Mouse (Mus musculus) heart, embryonic 16.5 days (tissue): ENCODE results near the gene Fzd9. TPM values are rescaled to one million over a fixed set of nuclear protein-coding genes. Genes with fewer than 3 reads are reported as not detected.

Experiments used
- ATAC-seq: fragments of 200-750 bp; cut with Nextera tagmentation; replicated peaks from 2 replicates; pipeline ENCODE4 v1.8.0; 2017; ENCODE audit warnings: moderate number of reproducible peaks; ENCODE audit not compliant: insufficient read depth, low FRiP score; ENCODE audit errors: extremely low read depth
- H3K27ac ChIP-seq: fragments of 300-500 bp; sonication (generic); 2 replicates; pipeline ENCODE4 v1.5.1; 2014; ENCODE audit warnings: mild to moderate bottlenecking, low read length, control low read depth, moderate library complexity
- H3K27me3 ChIP-seq: fragments of 300-500 bp; sonication (generic); 2 replicates; pipeline ENCODE4 v1.6.1; 2014; ENCODE audit warnings: low read length, mixed read lengths; ENCODE audit not compliant: control insufficient read depth, insufficient read depth
- H3K36me3 ChIP-seq: fragments of 300-500 bp; sonication (generic); 2 replicates; pipeline ENCODE4 v1.6.1; 2014; ENCODE audit not compliant: control insufficient read depth, insufficient read depth
- H3K4me1 ChIP-seq: fragments of 300-500 bp; sonication (generic); 2 replicates; pipeline ENCODE4 v1.6.1; 2014; ENCODE audit warnings: low read length, mixed read lengths; ENCODE audit not compliant: control insufficient read depth, insufficient read depth
- H3K4me2 ChIP-seq: fragments of 300-500 bp; sonication (generic); 2 replicates; pipeline ENCODE4 v1.6.1; 2014; ENCODE audit warnings: low read depth, mild to moderate bottlenecking, control low read depth, low read length
- H3K4me3 ChIP-seq: fragments of 300-500 bp; sonication (generic); 2 replicates; pipeline ENCODE4 v1.5.1; 2014; ENCODE audit warnings: mild to moderate bottlenecking, control low read depth, low read length
- H3K9ac ChIP-seq: fragments of 300-500 bp; sonication (generic); 2 replicates; pipeline ENCODE4 v1.6.1; 2014; ENCODE audit warnings: low read length, control low read depth
- H3K9me3 ChIP-seq: fragments of 300-500 bp; sonication (generic); replicated peaks from 2 replicates; pipeline ENCODE4 v1.6.1; 2016; ENCODE audit warnings: low read length; ENCODE audit not compliant: control insufficient read depth
- WGBS: fragments of 180-500 bp; shearing (Covaris S2); extraction: QIAGEN DNeasy Blood & Tissue Kit; methylation state at CpG from one replicate; pipeline ENCODE4 v1.1.7; 2014; 5-methylcytosine and 5-hydroxymethylcytosine counted together
- microRNA-seq: library from miRNA; unstranded; fragments of <30 nt; microRNA quantifications from one replicate; pipeline ENCODE4, GENCODE M21; 2017
- polyA plus RNA-seq: library from polyadenylated mRNA; unstranded; fragments of >200 nt; fragmentation: Nextera tagmentation; extraction: Ambion mirVana; gene quantifications from 2 replicates; pipeline ENCODE4 v1.2.1, GENCODE M21; 2015

Gene Fzd9
- polyA plus RNA-seq, 1 experiment from 2014 or later, result 4.3 TPM

GRCm38 (mm10) chr5:135220941-135221340 lies 30.1 kb downstream of the Fzd9 start:
- Histone ChIP-seq H3K27ac (no peak overlapping the region), H3K4me2 (no peak overlapping the region), H3K36me3 (peaks cover 70% of the 10 kb centered on the region), H3K9me3 (no peaks in the 10 kb centered on the region), H3K4me3 (no peak overlapping the region), H3K4me1 (no peaks in the 10 kb centered on the region), H3K9ac (no peak overlapping the region), H3K27me3 (no peaks in the 10 kb centered on the region)
- no peak for ATAC-seq

GRCm38 (mm10) chr5:135216871-135217270 lies 34.2 kb downstream of the Fzd9 start:
- H3K4me1 ChIP-seq, result no peaks in the 10 kb centered on the region
- H3K9me3 ChIP-seq, result no peaks in the 10 kb centered on the region
- no peak overlapping the region for H3K4me2 ChIP-seq
- peaks cover 69% of the 10 kb centered on the region for H3K36me3 ChIP-seq
- no peak overlapping the region for H3K9ac ChIP-seq
- ATAC-seq, result no peak
- WGBS, result 60% methylated on average over 6 of the region's 6 CpGs
- H3K4me3 ChIP-seq, result no peak overlapping the region
- H3K27me3 ChIP-seq, result no peaks in the 10 kb centered on the region
- H3K27ac ChIP-seq, result no peak overlapping the region

GRCm38 (mm10) chr5:135208197-135208596 lies 42.8 kb downstream of the Fzd9 start:
- WGBS, result 87% methylated on average over 1 of the region's 1 CpGs
- Histone ChIP-seq H3K4me2 (no peak overlapping the region), H3K9me3 (no peaks in the 10 kb centered on the region), H3K4me3 (no peak overlapping the region), H3K27ac (no peak overlapping the region), H3K27me3 (no peaks in the 10 kb centered on the region), H3K36me3 (peaks cover 62% of the 10 kb centered on the region), H3K9ac (no peak overlapping the region), H3K4me1 (no peaks in the 10 kb centered on the region)
- ATAC-seq, result no peak

GRCm38 (mm10) chr5:135202763-135203162 lies 48.3 kb downstream of the Fzd9 start:
- peak; percentile 81; the same call in 1 of the 2 replicates for ATAC-seq
- H3K4me1 ChIP-seq, result 0 out of 2 replicates have a peak, but pooled peaks cover 2% of the 10 kb centered on the region
- H3K4me3 ChIP-seq, result no peak overlapping the region
- WGBS, result 31% methylated on average over 3 of the region's 3 CpGs
- H3K9ac ChIP-seq, result no peak overlapping the region
- peak overlapping the region; percentile 68 for H3K27ac ChIP-seq
- no peaks in the 10 kb centered on the region for H3K27me3 ChIP-seq
- peak overlapping the region; percentile 7; the same call in 1 of the 2 replicates for H3K4me2 ChIP-seq
- H3K36me3 ChIP-seq, result peaks cover 50% of the 10 kb centered on the region
- H3K9me3 ChIP-seq, result no peaks in the 10 kb centered on the region

Small RNA genes lying within 50 kb of the gene (microRNA-seq; reads per million reads assigned to microRNA genes)
- gene Gm25315, result not detected

Other genes starting within 250 kb of the Fzd9 start
- gene Abhd11, start 242.1 kb downstream of the Fzd9 start, polyA plus RNA-seq, result 74.5 and 78.6 TPM in 2 replicates
- gene Stx1a, start 227.7 kb downstream of the Fzd9 start, polyA plus RNA-seq, result 6.0 and 7.4 TPM in 2 replicates
- 28.8 and 30.9 TPM in 2 replicates for gene Dnajc30, start 187.0 kb downstream of the Fzd9 start, polyA plus RNA-seq
- 59.7 and 70.4 TPM in 2 replicates for gene Bud23, start 186.3 kb downstream of the Fzd9 start, polyA plus RNA-seq
- 1.8 and 2.4 TPM in 2 replicates for gene Vps37d, start 173.0 kb downstream of the Fzd9 start, polyA plus RNA-seq
- gene Mlxipl, start 161.3 kb downstream of the Fzd9 start, polyA plus RNA-seq, result 2.2 and 2.4 TPM in 2 replicates
- gene Tbl2, start 101.6 kb downstream of the Fzd9 start, polyA plus RNA-seq, result 18.9 and 20.3 TPM in 2 replicates
- gene Bcl7b, start 82.9 kb downstream of the Fzd9 start, polyA plus RNA-seq, result 40.1 and 47.7 TPM in 2 replicates
- gene Baz1b, start 64.0 kb downstream of the Fzd9 start, polyA plus RNA-seq, result 21.1 and 22.9 TPM in 2 replicates
- gene Fkbp6, start 98.8 kb upstream of the Fzd9 start, polyA plus RNA-seq, result 0.11 TPM in 1 of 2 replicates, not detected in the other
- gene Trim50, start 102.1 kb upstream of the Fzd9 start, polyA plus RNA-seq, result not detected in 2 replicates
- 21.2 and 23.3 TPM in 2 replicates for gene Nsun5, start 118.7 kb upstream of the Fzd9 start, polyA plus RNA-seq
- 7.4 and 7.6 TPM in 2 replicates for gene Pom121, start 143.3 kb upstream of the Fzd9 start, polyA plus RNA-seq